Mouse (Mus musculus) left cerebral cortex, postnatal 36 days (tissue): ENCODE data around the gene Cox17. TPM values are rescaled to one million over a fixed set of nuclear protein-coding genes. Genes with fewer than 3 reads are reported as not detected.

Experiments
- DNase-seq, 2 experiments: peaks; one replicate each; pipeline ENCODE4 v3.0.0; 2021 to 2022; ENCODE audit warnings: low spot score in 2 of 2, mixed read lengths in 1 of 2
- intact Hi-C: fragments of 180-260 bp; cut with DNase I; formaldehyde crosslinking; loops from one replicate; pipeline ENCODE4 v1.15.1; 2025
- total RNA-seq, 2 experiments: library from RNA; stranded (reverse); gene quantifications; 2 replicates each; pipeline ENCODE4 v1.2.3; 2021

Gene Cox17
- total RNA-seq, 2 experiments from 2014 or later = 124 TPM

DNA sequence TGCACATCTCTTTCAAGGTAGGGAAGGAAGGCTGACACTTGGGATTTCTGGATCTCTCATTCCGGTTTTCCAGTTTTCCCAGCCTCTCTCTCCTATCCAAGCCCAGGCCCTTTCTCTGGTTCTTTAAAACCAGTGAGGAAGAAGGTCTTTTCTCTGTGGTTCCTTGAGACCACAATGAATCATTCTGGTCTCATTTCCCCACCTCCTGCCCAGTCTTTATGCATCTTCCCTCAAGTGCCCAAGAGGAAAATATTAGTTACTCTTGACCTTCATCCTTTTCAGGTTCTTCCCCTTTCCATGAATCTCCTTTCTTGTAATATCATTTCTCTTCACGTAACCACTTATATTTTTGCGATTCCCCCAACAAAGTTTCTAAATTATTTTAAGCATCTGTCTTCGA, 38.9 kb downstream of the Cox17 start:
- no peak for DNase-seq
- intact Hi-C loops = no loop called here

DNA sequence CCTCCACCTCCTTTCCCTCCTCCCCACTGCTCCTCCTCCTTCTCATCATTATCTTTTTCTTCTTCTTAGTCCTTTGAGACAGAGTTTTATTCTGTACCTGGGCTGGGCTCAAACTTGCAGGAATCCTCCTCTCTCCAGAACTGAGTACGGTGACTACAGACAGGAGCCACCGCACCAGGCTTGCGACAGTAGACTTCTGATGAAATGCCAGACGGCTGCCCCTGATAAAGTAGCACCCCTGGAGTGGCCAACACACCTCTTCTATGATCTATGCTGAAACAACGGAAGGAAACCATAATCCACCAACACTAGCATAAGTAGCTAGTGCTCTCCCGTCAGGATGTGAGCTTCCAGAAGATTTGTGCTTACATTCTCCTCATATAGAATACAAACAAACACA, 40.6 kb downstream of the Cox17 start:
- DNase-seq = no peak
- intact Hi-C loops = no loop called here

DNA sequence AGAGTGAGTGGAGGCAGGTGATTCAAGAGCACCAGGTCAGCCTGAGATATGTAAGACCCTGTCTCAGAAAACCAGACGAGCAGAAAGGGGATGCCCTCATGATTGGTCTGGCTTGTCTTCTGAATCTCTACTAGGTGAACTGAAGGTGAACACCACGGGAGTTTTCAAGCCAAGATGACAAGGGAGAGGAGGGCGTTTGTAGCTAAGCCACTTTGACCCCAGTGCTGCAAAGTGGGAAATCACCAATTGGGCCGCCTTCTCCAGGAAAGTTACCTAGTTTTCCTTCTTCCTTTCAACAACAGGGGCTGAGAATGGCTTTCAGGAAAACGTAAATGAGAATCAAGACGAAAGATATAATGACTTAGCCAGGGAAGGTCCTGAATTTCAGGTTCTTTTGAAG, 42.0 kb downstream of the Cox17 start:
- intact Hi-C loops = no loop called here
- no peak for DNase-seq

DNA sequence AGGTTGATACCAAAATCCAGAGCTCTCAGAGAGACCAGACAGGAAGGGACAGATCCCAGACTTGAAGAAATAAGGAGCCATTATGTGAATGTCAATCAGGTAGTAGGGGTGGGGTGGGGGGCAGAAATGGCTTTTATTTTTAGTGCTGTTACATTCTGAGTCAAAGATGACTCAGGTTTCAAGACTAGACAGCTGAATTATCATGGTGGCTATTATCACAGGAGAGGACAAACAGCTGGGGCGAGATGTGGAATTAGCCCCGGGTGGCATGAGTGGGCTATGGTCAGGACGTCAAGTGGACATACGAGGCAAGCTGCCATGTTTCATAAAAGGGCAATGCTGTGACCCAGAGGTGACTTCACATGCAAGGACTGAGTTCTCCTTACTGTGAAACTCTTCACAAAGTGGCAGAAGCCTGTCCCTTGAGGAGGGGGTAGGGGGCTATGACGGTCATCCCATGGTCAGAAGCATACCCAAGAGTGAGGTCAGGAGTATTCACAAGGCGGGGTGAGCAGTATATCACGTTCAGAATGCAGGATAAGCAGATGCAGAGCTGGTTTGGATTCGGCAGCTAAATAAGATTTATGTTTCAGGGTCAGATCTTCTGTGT, 42.6 kb downstream of the Cox17 start:
- intact Hi-C loops = no loop called here
- no peak for DNase-seq

DNA sequence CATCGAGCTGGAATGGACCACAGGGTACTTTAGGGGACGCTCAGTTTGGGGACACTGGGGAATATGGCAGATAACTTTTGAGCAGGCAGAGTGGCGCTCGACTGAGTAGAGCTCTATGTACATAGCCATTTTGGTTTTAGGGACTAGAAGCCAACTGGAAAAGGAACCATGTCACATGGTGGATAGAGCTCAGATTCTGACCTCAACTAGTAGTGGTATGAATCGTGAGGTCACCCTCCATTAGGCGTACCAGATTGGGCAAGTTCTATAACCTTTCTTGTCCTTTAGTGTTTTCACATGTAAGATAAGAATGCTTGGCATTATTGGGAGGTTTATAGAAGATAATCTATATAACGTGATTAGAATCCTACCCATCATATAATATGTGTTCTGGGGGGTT, 43.5 kb downstream of the Cox17 start:
- no peak for DNase-seq
- intact Hi-C loops = no loop called here

DNA sequence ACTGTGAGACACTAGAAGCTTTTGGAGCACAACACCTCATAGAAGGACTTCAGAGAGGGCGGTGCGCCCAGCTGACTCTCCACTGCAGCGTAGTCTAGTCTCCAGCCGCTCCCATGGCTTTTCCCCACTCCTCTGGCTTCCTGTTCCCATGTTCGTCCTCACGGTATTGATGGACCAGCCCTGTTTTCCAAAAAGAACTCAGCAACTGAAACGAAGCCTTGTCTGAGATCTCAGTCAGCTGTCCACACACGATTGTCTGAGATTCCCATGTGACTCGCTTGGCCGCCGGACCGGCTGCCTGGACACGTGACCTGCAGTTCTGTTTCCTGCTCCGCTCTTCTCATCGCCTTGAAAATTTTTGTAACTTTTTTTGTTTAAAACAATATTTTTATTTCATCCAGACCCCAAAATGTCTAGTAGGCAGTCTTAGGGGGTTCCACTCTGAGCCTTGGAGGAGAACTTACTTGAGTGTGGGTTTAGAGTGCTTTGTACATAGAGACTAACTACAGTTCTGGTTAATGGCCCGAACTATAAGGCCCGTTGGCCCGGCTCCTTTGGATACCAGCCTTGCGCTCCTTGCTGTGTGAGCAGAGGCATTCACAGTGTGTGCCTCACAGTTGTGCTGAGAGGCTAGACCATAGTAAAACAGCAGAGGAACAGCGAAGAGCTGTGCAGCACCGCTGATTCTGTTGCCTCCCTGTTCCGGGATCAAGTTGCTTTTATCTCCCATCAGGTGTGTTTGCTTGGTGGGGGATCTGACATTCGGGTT, 45.5 kb downstream of the Cox17 start:
- DNase-seq = no peak
- intact Hi-C loops = no loop called here

DNA sequence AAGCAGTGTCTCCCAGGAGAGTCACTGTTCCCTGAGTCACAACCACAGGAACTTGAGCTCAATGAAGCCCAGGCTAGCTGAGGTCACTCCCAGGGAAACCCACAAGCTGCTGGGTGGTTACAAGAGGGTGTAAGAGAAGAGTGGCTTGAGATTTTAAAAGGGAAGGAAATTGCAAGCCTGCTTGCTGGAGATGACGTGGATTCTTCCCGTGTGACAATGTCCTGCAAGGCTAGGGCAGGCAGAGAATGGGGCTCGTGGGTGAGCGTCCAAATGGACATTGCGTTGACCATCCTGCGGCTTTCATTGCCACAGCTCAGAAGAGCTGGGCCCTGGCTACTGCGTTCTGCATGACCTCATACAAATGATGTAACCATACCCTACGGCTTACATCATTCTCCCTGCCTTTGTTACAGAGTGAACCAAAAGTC, 47.4 kb downstream of the Cox17 start:
- DNase-seq = no peak
- intact Hi-C loops = no loop called here

DNA sequence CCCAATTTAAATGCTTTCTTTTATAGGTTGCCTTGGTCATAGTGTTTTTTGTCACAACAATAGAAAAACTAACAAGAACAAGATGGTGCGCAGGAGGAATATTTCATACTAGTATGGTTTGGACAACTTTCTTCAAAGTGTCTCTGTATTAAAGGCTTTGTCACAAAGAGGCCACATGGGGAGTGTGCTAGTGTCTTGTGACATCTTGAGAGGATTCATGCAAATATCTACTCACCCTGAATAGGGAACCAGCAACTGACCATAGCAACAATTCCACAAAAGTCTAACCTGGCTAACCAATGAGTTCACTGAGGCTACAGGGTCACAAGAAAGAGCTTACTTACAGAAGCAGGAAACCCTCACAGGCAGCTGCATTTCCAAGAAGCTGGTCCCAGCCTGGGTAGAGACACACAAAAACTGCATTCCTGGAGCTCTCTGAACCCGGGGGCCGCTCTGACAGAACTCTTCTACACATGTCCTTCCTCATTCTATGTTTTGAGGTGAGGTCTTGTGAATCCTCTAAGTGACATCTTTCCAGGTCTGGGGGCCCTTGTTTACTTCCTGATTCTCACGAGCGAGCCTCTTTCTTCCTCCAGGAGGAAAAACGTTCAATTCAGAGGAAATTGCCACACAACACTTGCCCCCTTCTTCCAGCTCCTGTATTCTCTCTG, 48.4 kb downstream of the Cox17 start:
- intact Hi-C loops = no loop called here
- DNase-seq = no peak

DNA sequence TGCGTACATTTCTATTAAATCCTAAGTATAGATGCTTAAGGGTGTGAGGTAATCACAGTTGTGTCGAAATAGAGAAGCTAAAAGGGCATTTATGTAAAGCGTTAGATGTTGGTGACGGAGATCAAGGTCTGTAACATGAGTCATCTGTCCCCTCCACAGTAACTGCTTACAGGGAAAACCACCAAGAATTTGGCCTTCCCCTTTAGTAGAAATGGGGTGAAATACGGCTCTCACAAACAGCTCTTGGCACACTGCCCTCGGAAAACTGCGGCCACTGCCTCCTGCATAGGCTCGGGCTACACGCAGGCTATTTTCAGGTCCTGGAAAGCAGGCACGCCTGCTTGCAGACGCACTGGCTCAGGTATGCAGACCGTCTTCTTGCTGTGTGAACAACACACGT, 49.4 kb downstream of the Cox17 start:
- intact Hi-C loops = no loop called here
- DNase-seq = no peak

DNA sequence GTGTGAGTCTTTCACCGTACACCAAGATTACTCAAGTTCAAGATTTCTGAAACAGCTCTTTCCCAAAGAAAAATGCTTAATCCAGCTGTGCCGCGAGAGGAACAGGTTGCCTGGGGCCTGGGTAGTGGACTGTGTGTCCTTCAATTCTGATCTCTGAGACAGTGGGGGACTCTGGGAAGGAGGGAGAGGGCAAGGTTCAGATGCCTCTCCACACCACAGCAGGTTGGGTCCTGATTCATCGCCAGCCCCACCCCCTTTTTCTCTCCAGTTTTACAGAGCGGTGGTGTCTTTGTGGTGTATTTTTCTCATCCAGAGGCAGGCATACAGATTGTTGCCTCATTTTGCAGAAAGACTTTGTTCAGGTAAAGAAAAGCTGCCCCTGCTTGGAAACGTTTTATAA, 51.5 kb downstream of the Cox17 start:
- intact Hi-C loops = no loop called here
- no peak for DNase-seq

DNA sequence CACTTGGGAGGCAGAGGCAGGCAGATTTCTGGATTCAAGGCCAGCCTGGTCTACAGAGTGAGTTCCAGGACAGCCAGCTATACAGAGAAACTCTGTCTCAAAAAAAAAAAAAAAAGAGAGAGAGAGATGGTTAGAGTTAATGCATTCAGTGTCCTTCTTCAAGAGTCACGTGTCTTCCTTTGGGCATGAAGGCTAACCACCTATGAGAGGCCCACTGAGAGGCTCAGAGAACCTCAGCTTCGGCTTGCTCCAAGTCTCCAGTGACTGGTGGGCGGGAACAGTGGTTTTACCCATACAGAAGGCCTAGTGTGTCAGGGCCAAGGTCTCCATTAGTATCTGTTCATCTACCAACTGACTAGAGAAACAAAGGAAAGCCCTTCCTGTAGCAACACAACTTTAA, 52.3 kb downstream of the Cox17 start:
- intact Hi-C loops = no loop called here
- no peak for DNase-seq

DNA sequence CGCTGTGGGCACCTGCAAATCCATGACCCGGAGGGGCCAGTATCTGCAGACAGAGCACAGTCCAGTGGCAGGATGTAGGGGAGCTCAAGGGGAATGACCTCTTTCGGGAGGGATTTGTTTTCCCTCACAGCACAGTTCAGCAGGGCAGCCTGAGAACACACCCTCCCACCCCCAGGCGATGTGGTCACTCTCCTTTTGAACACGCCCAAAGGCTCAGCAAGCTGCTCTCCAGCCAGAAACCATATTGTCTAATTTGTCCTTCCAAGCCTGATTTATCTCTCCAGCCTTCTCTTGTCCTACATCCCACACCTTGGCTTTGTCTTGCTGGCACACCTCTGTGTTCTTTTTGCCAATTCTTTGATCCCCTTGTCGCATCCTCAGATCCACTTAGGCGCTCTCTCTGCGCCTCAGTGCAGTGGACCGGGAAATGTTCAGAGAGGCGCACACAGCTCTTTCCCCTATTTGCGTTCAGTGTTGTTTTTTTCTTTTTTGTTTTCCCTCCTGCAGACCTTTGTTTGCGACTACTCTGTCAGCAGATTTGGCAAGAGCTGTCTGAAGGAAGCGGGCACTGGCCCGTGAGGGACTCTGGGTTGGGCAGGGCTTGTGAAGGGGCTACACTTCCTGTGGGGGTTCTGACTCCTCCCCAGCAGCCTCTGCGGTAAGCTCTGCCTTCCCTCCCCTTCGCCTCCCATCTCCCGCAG, 52.9 kb downstream of the Cox17 start:
- intact Hi-C loops = no loop called here
- peak; percentile 12 to 15 for DNase-seq

DNA sequence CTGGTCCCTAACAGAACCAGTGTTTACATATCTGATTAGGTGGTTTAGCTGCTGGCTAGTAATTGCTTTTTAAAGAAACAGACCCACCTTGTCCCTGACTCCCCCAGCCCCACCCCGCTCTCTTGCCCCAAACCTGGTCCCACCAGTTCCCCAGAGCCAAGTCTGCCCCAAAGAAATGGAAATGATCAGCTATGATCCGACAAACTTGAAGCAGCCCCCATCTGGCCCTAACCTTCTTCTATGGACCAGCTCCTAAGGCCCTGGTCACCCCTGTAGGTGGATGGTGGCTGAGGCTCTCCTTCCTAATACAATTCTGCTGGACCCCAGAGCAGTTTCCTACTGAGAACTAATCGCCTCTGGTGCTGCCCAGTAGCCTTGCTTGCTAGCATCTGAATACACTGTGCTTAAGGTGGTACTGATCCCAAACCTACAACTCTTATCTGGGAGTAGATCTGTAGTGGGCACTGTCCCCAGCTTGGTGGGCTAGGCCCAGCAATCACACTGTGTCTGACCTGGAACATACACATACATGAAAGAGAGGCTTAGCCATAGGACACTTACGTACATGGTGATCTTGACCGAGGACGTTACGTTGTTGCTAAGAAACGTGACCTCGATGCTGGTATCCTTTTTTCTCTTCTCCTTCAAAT, 53.6 kb downstream of the Cox17 start:
- DNase-seq = no peak
- intact Hi-C loops = no loop called here

DNA sequence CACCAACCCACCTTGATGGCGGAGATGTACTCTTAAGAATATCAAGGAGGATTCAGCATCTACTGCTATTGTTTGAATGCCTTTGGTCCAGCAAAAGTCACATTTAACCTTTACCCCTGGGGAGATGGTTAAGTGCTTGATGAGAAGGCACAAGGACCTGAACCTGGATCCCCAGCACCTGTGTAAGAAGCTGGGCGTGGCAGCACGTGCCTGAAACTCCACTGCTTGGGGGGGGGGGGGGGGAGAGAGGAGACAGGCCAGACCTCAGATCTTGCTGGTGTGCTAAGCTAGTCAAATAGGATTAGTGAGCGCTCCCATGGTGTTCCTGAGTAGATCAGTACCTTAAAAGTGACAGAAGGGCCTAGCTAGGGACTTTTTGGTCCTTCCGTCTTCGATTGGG, 54.7 kb downstream of the Cox17 start:
- DNase-seq = no peak
- intact Hi-C loops = no loop called here

Other genes starting within 250 kb of the Cox17 start
- gene Nr1i2, start 52.2 kb upstream of the Cox17 start, total RNA-seq = not detected
- gene Maats1, start 4.8 kb upstream of the Cox17 start, total RNA-seq = 1 to 10 TPM; 1.2 to 1.5 TPM
- gene Gm21987, start within 50 bp of the Cox17 start, total RNA-seq = not detected
- gene Popdc2, start 15.2 kb downstream of the Cox17 start, total RNA-seq = under 1 TPM; 0.47 to 0.77 TPM
- 1 to 10 TPM in 1 of 2 experiments, under 1 TPM in 1; 0.67 to 1.3 TPM for gene Pla1a, start 86.2 kb downstream of the Cox17 start, total RNA-seq
- gene Adprh, start 105.7 kb downstream of the Cox17 start, total RNA-seq = 10 to 100 TPM; 55.7 to 63.6 TPM
- under 1 TPM; 0.30 to 0.93 TPM for gene Cd80, start 108.6 kb downstream of the Cox17 start, total RNA-seq
- gene Timmdc1, start 175.7 kb downstream of the Cox17 start, total RNA-seq = 10 to 100 TPM; 33.8 to 34.9 TPM
- gene Poglut1, start 203.3 kb downstream of the Cox17 start, total RNA-seq = 10 to 100 TPM; 39.6 to 45.3 TPM
- gene Tmem39a, start 211.7 kb downstream of the Cox17 start, total RNA-seq = 10 to 100 TPM; 16.2 to 22.4 TPM